Mouse (Mus musculus) cerebellum, adult 11-12 months (tissue): ENCODE measurements around the gene Tlr4.
A peak's percentile ranks its signal among the peaks of the same experiment; 100 is the strongest.

Experiments used
- DNase-seq: peaks from one replicate; pipeline ENCODE4 v3.0.0; 2022

Gene Tlr4

DNA sequence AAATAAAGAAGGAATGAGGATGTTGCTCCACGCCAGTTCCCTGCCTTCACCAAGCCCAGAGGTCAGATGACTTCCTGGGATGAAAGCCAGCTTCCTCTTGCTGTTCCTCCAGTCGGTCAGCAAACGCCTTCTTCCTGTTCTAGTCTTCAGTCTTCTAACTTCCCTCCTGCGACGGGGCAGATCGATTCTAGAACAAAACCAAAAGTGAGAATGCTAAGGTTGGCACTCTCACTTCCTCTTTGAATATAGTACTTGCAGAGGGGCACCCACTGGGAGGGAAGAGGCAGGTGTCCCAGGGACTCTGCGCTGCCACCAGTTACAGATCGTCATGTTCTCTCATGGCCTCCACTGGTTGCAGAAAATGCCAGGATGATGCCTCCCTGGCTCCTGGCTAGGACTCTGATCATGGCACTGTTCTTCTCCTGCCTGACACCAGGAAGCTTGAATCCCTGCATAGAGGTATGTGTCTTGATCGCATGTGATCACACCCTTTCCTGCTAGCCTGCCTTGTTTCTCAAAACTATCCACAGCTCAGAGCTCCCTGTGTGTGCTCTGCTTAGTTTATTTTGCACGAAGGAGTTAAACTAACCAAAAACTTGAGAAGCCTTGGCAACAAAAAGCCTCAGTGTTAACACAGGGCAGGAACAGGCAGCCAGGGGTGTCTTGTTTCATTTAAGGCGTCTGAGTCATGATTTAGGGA, at the start of gene Tlr4:
Gene Tlr4, plus strand, starts transcription at position 122 of the 700 bp plus-strand sequence.
- DNase-seq: peak; percentile 59

DNA sequence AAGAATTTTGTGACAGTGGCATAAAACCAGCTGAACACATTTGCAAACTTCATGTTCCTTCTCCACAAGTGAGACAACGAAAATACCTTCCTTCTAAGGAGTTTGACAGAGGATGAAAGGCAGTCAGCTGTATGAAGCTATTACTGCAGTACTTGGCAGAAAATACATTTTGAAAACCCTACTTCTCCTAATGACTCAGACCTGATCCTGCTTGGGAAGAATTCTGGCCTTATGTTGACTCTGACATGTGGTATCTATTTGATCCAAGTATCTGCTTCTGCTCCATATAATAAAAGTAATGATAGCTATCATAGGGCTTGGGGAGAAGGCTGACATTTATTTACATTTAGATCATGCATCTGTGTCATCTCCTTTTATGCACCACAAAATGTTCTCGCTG, 33.1 kb upstream of the Tlr4 start:
- no peak for DNase-seq

DNA sequence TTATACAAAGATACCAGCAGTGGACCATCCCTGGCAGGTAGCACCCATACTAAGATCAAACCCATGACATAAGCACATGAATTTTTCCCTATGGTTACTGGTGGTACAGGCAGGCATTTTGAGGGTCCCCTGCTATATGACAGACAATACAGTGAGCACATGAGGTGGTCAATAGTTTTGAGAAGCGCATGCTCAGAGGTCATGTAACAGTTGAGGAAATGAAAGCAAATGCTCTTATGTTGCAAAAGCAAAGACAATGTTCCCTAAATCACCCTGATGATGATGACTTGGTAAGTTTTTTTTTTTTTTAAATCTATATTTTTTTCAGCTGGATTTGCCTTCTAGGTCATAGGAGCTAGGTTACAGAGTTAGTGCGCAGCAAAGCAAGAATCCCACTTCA, 30.7 kb upstream of the Tlr4 start:
- no peak for DNase-seq

DNA sequence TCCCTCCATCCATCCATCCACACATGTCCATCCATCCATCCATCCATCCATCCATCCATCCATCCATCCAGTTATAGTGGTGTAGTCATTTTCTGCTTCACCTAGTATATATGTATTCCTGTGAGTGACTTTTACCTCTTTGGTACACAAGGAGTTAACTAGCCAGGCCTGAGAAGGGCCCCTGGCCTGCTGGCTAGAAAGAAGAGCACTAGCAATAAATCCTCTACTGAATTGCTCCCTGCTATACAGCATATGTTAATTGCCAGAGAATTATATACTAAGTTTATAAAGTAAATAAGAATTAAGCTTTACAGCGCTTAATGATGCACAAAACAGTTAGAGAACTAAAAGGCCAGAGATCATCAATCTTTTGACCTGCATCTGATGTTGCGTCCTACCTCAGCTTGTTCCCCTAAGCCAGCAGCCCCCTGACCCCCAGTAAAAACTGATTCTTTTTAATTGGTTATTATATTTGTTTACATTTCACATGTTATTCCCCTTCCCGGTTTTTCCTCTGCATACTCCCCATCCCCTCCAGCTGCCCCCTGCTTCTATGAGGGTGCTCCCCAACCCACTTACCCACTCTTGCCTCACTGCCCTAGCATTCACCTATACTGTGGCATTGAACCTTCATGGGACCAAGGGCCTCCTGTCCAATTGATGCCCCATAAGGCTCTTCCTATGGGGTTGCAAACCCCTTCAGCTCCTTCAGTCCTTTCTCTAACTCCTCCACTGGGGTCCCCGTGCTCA, 22.7 kb upstream of the Tlr4 start:
- DNase-seq: no peak

DNA sequence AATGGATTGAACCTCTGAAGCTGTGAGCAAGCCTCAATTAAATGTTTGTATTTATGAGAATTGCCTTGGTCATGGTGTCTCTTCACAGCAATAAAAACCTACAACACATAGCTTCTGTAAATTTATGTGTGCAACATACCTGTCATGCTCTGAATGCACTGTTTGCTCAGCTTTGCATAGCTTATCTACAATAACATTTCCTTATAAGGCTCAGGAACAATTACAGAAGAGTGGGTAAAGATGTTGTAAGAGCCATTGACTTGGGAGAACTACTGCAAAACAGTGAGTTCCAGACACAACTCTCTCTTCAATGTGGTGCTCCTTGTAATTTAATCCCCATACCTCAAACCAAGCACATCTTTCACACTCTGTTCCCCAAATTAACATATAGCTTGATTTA, 21.6 kb upstream of the Tlr4 start:
- DNase-seq: no peak

DNA sequence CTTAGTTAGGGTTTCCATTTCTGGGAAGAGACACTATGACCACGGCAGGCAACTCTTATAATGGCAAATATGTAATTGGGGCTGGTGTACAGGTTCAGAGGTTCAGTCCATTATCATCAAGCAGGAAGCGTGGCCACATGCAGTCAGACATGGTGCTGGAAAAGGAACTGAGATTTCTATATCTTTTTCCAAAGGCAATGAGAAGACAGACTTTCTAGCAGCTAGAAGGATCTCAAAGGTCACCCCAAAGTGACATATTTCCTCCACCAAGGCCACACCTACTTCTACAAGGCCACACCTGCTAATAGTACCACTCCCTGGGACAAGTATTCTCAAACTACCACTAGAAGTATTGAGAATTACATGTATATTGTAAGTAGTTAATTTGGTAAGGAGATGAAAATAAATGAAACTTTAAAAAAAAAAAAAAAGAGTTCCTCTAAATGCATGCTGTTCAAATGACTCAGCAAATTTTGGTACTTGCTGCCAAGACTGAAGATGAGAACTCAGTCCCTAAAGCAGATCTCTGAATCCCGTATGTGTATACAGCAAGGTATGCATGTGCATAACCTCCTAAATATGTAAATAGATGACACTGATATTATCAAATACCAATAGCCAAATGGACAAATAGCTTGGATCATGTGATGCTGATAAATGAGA, 10.9 kb upstream of the Tlr4 start:
- no peak for DNase-seq

DNA sequence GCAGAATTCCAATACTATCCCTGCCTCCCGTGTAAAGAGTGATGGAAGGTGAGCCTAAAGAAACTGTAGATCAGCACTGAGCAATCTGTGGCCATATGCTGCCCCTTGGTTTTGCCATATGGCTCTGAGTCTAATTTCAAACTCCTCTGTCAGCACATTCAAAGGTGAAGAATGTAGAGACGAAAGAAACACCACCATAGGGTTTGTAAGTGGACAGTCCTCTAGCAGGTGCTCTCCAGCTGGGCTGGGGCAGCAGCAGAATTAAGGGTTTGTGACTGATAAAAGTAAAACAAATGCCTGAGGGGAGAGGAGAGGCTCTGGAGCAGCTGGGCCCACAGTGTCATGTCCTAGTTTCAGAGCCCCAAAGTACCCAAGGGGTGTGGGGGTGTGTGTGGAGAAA, 6.2 kb upstream of the Tlr4 start:
- peak; percentile 74 for DNase-seq

DNA sequence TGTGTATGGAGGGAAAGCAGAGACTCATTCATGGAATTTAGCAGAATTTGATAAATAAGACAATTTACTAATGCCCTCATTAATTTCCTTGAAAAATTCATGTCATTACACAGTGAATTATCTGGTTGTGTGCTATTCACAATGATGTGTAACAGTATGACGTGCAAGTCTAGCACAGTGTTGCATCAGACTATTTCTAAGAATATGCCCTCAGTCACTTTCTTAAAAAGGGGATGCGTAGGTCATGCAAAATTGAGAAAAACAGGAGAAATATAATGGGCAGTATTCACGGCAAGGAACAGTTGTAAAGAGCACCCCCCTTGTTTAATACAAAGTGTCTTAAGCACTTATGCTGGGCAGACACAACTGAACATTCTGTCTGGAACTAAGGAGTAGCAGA, 5.6 kb upstream of the Tlr4 start:
- DNase-seq: no peak

DNA sequence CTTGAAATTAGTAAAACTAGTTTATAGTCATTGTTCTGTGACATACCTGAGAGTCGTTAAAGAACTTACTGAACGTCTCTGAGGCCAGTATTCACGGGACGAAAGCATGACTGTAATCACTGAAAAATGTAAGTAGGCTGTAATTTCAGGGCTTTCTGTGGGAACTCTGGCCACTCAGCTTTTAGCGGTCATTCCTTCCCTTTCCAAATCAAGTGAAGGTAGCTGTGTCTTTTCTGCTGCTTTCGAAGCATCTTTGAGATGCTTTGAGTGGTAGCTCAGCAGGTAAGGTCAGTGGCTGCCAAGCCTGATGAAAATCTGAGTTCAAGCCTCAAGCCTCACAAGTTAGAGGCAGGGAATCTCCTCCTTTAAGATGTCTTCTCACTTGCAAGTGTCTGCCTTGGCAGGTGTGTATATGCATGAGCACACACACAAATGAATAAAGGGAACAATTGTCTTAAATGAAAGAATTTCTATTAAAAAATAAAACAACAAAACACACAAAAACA, 832 bp downstream of the Tlr4 start:
- DNase-seq: no peak

DNA sequence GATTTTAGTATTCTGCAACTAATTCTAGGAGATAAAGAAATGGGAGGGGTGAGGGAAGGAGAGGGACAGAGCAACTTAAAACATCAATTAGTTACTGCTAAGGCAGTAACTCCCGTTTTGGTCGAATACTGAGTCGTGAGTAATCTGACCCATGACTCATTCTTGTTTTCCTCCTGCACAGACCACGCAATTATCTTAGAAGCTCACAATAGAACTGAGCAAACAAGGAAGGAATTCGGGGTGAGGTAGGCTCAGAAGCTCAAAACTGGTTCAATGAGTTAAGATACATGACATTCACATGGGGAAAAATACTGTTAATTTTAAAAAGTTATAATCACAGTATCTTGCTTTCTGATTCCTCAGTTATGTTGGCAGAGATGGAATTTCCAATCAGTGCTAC, 1.3 kb downstream of the Tlr4 start:
- no peak for DNase-seq

DNA sequence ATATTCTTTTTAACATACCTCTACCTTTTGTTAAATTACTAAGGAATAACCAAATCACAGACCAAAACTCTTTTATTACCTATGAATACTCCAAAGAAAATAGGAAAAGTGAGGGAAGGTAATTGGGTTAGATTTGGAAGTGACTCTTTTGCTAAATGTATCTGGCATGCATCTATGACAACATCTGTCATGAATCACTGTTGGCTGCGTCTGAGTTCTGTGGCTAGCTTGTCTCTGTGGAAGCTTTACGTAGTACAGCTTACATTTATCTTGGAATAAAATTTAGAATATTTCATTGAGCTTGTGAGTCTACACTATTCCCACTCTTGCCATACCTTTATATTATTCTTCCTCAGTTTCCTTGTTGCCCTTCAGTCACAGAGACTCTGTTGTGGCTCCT, 10.7 kb downstream of the Tlr4 start:
- no peak for DNase-seq

DNA sequence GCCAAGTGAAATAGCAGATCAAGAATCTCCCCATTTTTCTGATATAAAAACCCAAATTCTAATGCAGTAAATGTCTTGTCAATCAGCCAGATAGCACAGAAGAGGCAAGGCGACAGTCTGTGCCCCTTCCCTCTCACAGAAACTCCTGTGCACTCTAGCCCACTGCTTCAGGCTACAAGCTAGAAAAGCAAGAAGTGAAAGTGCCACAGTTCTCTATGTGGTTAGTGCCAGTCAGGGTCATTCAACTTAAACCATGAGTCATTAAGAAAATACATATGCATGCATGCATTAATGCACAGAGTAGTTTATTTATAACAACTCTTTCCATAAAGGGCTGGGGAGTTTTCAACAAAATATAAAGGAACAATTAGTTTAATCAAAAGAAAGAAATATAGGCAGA, 15.9 kb downstream of the Tlr4 start:
- DNase-seq: no peak

DNA sequence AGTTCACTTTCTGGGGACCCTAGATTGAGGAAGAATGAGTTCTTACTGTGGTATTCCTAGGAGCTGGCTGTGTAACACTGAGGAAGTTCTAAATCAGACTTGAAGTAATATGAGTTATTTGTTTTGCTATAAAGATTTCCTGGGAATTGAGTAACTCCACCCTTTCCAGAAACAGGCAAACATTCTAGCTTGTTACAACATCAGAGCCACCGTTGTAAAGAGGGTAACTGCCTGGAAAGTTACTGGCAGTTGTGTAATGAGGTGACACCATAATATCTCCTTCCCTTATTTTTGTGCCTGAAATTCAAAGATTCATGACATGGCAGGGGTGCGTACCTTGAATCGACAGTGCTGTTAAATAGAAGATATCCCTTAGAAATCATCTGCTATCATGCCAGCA, 24.6 kb downstream of the Tlr4 start:
- DNase-seq: no peak

DNA sequence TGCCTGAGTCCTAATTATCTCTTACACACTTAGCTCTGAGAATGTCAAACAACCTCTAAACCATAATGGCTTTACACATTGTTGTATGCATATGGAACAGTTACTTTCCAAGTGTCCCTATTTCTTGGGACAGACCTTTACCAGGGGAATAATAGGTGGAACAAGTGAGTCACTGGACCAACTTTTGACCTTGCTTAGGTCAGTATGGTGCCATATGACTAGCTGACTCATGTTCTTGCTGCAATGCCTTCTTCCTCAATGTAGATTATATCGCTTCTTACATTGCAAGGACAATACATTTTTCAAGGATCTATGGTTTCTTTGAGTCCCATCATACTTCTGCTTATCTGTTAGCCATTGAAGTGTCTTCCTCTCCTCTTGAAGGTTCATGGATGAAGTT, 29.6 kb downstream of the Tlr4 start:
- DNase-seq: no peak

DNA sequence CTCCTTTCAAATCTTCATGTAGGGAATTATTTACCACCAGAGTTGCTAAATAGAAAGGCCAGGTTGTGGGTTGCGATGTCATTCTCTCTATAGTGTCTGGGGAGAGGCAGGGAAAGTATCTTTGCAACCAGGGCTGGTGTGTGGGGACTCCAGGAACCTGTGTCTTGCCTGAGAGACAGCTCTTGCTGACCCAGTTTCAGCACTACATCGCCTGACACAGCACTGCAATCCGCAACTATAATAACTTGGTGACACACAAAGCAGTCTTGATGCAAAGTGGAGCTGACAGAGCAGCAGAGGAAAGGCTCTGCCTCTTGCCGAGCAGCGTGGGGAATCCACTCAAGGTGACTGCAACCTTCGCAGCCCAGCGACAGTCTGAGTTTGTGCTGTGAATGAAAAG, 42.5 kb downstream of the Tlr4 start:
- no peak for DNase-seq

DNA sequence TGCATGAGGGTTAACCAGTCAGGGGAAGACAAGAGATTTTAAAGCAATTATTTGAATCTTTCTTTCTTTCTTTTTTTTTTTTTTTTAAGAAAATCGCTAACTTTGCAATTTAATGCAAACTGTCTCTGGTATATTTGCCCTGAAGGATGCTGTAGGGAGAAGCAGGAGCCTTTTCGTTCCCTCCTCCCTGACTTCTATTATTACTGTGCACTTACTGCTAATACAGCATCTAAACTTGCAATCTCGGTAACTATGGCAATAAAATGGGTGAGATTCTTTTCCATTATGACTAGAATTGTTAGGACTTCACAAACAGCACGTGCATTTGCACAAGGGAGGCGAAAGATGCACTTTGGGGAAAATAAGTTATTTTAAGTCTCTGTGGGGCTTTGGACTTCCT, 44.6 kb downstream of the Tlr4 start:
- DNase-seq: no peak

DNA sequence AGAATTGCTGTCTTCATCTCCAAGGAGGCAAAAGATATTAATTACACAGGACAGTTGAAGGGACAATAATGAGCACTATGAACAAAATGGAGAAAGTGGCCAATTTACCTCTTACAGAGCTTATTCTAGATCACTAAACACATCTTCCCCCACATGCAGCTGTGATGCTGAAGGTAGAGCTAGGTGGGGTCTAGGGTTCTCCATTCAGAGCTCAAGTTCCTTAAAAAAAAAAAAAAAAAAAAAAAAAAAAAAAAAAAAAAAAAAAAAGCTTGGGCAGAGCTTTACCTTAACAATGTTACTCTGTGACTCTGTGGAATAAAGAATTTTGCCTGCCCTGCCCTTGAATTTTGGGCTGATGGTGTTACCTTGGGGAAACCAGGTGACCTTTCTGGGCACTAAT, 46.0 kb downstream of the Tlr4 start:
- no peak for DNase-seq

DNA sequence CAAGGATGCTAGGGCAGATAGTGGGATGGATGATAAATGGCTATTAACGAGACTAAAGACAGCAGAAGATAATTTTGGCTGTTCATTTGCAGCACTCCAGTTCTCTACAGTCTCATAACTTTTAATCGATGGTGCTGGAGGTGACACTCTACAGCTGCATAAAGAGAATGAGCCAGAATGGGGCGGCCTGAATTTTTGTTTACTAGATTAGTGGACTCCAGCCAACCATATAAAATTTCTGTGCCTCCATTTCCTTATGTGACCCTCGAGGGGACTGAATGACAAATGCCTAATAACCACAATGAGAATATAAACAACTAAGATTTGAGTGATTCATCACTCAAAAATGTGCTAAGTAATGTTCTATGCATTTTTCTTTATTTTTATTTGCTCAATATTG, 48.4 kb downstream of the Tlr4 start:
- no peak for DNase-seq

DNA sequence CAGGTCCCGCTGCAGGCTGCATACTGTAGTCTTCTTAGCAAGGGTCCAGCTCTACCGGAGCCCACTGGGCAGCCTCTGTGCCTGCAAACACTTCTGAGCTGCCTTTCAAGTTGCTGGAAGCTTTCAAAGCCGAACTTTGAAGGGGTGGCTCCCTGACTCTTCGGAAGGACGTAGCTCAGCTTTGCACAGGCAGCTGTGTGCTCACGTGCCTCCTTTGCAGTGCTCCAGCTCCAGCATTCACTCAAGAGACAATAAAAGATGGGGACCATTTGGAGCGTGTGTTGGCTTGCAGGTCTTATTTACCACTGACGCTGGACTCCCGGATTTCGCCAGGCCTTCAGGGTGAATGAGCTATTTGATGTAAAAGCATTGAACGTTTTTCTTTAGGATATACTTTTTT, 50.2 kb downstream of the Tlr4 start:
- DNase-seq: no peak

DNA sequence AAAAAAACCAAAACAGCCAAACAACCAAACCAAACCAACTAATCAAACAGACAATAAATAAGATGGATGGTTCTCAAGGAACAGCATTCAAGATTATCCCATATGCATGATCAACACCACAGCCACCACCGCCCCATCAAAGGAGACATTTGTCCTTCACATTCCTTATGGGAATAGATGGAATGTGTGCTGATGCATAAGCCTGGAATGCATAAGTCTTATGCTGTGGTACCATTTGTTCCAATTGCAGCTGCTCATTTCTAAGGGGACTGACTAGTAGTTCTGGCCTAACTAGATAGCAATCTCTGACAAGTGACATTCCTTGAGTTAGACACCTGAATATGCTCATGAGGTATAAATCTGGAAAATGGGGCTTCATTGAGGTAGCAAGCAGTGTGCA, 54.1 kb downstream of the Tlr4 start:
- DNase-seq: no peak

DNA sequence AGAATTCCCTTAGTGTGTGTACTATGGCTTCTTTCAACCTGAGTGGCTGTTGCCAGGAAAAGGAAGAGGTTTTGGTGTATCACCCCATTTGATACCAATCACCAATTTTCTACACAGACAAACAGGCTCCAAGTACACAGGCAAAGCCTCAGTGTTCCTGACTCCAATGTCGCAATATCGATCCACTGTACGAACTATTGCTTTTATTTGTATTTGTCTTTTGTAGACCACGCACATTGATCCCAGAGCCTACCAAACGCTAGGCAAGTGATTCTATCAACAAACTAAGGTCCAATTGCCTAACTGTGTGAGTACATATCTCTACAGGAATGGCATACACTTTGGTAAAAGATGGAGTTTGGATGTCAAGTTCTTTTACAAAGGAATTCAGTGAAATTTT, 55.9 kb downstream of the Tlr4 start:
- no peak for DNase-seq

DNA sequence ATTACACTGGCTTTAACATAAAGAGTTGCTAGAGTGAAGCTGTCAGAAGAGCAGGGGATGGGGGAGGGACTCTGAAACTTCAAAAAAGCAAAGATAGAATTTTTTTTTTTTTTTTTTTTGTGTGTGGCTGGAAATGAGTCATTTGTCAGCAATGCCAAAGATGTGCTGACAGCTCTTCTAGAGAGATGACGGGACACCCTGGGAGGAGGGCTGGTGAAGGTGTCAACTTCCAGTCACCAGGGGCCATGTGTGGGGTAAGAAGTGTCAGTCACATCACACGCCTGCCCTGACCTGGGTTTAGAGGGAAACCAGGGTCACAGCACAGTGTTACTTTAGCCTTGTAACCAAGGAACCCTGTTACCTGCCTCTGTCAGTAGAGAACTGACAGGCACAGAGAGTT, 67.2 kb downstream of the Tlr4 start:
- no peak for DNase-seq

DNA sequence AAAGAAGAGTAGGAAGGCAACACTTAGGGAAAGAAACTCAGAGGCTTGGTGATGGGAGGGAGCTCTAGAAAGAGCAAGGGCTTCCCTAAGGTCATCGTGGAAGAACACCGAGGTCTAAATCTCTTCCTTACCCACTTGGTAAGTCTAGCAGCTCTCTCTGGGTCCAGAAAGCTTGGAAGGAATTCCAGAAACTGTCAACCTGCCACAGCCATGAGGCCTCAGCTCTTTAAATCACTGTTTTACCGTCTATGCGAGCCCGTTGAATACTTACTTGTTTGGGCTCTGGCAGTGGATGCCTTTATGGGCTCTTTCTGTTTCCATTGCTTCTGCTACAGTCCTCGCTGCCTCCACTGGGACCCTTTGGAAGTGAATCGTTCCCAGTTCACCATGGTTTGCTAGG, 67.6 kb downstream of the Tlr4 start:
- DNase-seq: no peak

DNA sequence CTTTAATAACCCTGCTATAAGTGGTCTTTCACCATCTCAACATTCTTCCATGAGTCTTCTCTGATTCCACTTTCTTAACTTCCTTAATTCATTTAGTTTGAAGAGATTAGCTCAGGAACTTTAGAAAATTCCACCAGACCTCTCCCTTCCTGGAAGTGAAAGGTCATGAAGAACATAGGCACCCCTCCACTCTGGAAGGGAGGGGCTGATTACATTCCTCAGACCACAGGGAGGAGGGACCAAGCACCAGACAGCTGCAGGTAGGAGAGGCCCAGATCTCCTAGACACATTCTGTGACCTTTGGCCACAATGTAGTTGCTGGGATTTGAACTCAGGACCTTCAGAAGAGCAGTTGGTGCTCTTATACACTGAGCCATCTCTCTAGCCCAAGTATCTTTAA, 72.7 kb downstream of the Tlr4 start:
- DNase-seq: no peak
